In the genomic region with DNA sequence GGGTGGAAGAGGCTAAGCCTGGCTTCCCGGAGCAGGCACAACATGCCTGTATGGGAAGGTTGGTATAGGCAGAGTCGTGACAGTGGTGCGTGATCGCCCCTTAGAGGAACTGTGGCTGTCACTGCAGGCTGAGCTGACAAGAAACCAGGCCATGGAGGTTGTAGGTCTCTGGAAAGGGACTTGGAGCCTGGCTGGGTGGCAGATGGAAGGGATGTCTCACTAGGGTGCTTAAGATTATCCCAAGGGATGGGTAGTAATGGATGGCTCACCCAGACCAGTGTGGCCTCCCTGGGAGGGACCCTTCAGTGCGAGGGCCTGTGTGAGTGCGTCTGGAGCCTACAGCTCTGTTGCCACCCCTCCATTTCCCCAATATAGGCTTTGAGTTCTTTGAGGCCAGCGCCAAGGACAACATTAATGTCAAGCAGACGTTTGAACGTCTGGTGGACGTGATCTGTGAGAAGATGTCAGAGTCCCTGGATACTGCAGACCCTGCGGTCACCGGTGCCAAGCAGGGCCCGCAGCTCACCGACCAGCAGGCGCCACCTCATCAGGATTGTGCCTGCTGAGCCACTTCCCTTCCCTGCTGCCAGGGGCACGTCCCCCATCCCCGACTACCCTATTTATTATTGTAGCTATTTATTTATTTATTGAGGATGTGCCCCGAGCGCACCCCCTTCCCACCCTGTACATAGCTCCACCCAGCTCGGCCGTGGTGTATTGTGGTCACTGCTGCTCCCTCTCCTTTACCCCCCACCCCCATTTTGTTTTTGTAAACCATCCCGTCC, we compare ENCODE assay signal across 1 mouse cellular context.
TF ChIP-seq lines count a peak whose summit lies in the region.

No protein-coding gene starts in this region.

TF ChIP-seq in MEL, 35 proteins besides CTCF, POLR2A, EP300 and RAD21:
- TF ChIP-seq ELF1 (IDR thresholded peaks at IDR 0.05; ENCODE audit: low read depth, low read length) (no peak), ETS1 (IDR thresholded peaks at IDR 0.05; ENCODE audit: low read depth, low read length) (no peak), ZC3H11A (IDR thresholded peaks at IDR 0.05; ENCODE audit: low read depth, low read length) (0 out of 2 replicates have a peak, but pooled peaks have one; percentile 6), SMC3 (IDR thresholded peaks at IDR 0.05; ENCODE audit: low read depth, low read length) (peak; percentile 38), ZMIZ1 (IDR thresholded peaks at IDR 0.05; ENCODE audit: low read depth, low read length) (peak; percentile 56; the same call in 1 of the 2 replicates)
